Mouse (Mus musculus) urinary bladder, postnatal 10 days (tissue): ENCODE results near the gene Bag6.
"Not testable (repeated sequence)": the region's sequence is repeated elsewhere in the genome, so short reads cannot be mapped to it uniquely, and the experiment has no call there.

ENCODE experiments used
- DNase-seq: peaks from one replicate; pipeline ENCODE4 v3.0.0; 2022; ENCODE audit warnings: low spot score

Gene Bag6

GRCm38 (mm10) chr17:35115046-35116019, 19.6 kb upstream of the Bag6 start, which contains the start of gene Ly6g5b:
Gene Ly6g5b (minus strand): TSS chr17:35115428.
- DNase-seq, result no peak

DNA sequence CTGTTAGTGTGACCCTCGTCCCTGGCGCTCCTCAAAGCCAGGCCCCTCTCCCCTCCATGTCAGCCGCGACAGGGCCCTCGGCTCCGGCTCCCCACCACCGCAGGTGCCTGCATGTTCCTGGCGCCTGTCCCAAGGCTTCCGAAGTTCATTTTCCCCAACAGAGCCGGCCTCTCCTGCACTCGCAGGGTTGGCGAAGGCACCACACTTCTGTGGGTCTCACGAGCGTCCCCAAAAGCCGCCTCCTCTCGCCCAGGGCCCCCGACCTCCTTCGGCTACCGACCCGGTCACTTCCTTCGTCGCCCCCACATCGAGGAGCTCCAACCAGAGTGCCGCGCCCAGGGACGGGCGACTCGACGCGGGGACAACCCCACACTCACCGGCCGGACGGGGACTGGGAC, 14.2 kb upstream of the Bag6 start:
- no peak for DNase-seq

DNA sequence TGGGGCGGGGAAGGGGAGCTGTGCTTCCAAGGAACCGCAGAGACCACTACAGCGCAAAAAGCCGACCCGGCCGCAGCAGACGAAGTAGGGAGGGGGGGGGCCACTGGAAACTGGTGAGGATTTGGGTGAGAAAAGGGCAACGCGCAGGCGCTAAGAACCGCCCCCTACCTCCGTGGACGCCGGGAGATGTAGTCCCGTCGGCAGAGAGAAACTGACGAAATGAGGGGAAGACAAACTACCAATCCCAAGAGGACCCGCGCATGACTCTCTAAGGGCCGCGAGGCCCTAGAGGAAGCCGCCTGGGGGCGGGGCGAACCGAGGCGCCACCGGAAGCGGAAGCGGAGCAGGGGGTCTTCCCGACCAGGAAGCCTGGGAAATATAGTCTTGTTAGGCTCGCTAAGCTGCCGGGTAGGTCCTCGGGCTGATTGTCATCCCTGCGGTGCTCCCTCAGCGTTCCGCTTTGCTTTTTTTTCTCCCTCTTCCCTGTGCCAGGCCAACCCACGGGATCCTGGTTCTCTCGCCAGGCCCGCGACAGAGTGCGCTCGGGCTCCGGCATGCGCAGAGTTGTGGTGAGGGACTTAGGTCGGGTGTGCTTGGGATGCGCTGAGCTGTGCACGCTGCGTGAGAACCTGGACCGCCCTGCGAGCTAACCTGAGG, 13.7 kb upstream of the Bag6 start, which contains the start of gene Gpank1:
Gene Gpank1, plus strand, starts transcription at position 313 of the 657 bp plus-strand sequence.
- peak; percentile 83 for DNase-seq

GRCm38 (mm10) chr17:35121871-35122303, 13.1 kb upstream of the Bag6 start, which contains the start of gene Csnk2b:
Gene Csnk2b (minus strand): TSS chr17:35122053.
- no peak for DNase-seq

DNA sequence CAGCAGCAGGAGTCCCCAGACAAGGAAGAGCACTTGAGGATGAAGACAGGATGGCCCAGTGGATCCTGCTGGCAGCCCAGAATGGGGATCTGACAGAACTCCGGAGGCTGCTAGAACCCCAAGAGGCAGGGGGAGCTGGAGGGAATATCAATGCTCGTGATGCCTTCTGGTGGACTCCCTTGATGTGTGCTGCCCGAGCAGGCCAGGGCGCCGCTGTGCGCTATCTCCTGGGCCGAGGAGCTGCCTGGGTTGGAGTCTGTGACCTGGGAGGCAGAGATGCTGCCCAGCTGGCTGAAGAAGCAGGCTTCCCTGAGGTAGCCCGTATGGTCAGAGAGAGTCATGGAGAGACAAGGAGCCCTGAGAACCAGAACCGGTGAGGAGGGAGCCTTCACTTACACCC, 11.7 kb upstream of the Bag6 start:
- not testable (repeated sequence) for DNase-seq

DNA sequence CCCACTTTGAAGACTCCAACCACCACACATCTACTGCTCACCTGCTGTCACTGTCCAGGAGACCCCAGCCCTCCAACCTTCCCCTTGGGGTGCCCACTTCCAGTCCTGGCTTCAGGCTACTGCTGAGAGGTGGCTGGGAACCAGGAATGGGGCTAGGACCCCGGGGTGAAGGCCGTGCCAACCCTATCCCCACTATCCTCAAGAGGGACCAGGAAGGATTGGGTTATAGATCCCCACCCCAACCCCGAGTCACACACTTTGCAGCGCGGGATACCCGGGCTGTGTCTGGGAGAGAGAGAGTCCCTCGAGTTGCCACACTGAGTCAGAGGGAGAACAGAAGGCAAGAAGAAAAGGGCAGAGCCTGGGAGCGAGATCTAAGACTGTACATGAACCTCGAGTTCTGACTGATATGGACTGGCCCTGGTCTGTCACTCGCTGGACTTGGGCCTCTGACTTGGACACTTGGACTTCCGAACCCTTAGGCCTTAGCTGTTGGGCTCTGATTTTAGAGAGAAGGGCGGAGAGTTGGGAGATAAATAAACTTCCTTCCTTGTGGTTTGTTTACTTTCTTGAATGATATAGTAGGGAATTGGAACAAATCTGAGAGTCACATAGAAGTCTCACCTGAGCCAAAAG, 10.6 kb upstream of the Bag6 start:
- not testable (repeated sequence) for DNase-seq

- DNase-seq, result no peak
Observed at GRCm38 (mm10) chr17:35125081-35125480, 9.9 kb upstream of the Bag6 start.

GRCm38 (mm10) chr17:35125578-35125977, 9.4 kb upstream of the Bag6 start:
- DNase-seq, result no peak

DNA sequence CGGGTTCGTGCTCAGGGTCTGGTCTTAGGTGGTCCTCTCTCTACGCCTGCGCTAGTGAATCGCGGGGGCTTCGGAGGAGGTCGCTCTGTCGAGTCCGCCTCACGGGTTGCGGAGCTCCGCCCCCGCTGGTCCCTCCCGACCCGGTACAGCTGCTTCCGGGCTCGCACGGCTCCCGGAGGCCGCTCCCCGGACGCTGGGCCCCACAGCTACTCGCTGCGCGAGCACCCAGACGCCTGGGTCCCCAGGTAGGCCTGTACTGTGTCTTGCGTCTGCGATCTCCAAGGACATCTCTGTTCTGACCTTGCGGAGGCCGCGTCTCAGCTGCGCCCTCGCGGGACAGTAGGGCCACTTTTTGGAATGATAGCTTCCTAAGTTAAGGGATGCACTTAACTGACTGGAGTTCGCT, 8.8 kb upstream of the Bag6 start, which contains the start of gene D17H6S53E:
Gene D17H6S53E, plus strand, starts transcription at position 168 of the 406 bp plus-strand sequence.
- DNase-seq, result no peak

- DNase-seq, result no peak
Observed at GRCm38 (mm10) chr17:35127017-35127416, 8.0 kb upstream of the Bag6 start.

DNA sequence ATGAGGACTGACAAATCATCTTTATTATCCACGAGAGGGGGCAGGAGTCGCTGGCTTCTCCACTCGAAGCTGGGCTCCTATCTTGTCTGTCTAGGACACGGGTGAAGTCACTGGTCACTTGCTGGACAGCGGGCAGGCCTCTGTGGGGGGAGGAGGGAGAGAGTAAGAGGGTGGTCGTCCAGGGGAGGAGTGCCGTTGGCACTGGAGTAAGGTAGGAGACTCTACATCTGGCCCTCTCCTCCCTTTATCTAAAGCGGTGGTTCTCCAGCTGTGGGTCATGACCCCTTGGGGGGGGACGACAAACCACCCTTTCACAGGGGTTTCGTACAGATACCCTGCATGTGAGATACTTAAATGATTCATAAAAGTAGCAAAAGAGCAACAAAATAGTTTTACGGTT, 6.0 kb upstream of the Bag6 start:
- no peak for DNase-seq

DNA sequence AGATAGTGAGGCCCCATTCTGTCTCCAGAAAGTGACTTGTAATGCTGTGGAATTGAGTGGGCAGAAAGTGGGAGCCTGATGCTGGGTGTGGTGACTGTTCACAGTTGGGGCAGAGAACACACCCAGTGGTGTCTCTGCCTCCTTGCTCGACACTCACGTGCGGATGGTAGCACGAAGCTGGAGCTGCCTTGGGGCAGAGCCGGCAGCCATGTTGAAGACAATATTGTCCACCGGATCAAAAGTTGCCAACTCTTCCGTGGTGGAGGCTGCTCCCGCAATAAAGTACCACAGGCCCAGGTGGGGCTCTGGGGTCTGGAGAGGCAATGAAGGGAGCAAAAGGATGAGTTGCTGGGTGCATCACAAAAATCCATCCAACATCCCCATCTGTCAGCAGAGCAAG, 3.9 kb upstream of the Bag6 start:
- DNase-seq, result no peak

DNA sequence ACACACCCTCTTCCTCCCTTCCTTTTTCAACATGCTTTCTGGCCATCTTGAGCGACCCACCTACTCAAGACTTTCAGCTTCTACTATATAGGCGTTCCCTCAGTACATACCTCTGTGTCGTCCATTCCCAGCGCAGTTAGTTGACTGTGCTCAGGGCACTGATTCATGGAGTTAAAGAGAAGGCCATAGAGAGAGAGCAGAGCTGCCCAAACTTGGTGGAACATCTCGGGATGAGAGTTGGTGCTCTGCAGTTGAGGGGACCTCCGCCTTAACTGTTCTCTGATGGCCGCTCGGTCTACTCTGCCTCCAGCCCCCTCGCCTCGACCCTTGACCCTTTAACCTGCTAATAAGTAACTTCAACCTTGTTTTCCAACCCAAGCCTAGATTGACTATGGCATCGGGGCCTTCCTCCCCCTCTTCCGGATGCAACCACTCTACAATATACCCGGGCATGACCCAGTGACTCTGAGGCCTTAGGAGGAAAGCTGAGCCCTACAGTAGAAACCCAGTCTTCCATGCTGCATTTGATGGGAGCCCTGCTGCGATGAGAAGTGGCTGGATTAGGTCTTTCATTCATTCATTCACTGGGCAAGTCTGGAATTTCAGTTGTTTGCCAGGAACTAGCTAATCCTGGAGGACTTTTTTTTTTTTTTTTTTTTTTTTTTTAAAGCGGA, 3.3 kb upstream of the Bag6 start, which contains the start of gene Apom:
Gene Apom, minus strand, starts transcription at position 551 of the 674 bp plus-strand sequence.
- no peak for DNase-seq

DNA sequence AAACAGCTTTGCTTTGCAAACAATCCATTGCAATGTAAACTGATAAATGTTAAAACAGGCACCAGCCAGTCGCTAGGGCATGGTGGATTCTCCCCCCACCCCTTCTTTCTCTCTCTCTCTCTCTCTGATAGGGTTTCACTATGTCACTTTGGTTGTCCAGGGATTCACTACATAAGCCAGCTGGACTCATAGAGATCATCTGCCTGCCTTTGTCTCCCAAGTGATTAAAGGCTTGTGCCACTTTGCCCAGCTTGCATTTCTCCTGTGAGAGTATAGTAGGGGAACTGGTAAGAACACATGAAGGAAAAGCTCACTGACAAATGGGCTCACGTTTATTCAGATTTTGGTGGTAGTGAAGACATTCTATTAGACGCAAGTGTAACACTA, 2.8 kb upstream of the Bag6 start:
- DNase-seq, result no peak

DNA sequence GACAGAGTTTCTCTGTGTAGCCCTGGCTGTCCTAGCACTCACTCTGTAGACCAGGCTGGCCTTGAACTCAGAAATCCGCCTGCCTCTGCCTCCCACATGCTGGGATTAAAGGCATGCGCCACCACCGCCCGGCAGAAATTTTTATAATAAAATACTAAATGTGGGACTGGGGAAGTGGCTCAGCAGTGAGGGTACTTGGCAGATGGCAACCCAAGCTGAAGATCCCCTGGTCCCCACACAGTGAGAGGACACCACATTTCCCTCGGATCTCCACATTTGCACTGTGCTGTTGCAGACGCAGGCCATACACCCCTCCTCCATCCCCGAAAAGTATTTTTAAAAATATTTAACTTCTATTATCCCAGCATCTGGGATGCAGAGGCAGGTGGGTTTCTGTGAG, 1.5 kb upstream of the Bag6 start:
- no peak for DNase-seq

- no peak for DNase-seq
Observed at GRCm38 (mm10) chr17:35135591-35136320, 778 bp downstream of the Bag6 start.

- no peak for DNase-seq
Observed at GRCm38 (mm10) chr17:35139269-35139668, 4.3 kb downstream of the Bag6 start.

- no peak for DNase-seq
Observed at GRCm38 (mm10) chr17:35140490-35140996, 5.6 kb downstream of the Bag6 start.

DNA sequence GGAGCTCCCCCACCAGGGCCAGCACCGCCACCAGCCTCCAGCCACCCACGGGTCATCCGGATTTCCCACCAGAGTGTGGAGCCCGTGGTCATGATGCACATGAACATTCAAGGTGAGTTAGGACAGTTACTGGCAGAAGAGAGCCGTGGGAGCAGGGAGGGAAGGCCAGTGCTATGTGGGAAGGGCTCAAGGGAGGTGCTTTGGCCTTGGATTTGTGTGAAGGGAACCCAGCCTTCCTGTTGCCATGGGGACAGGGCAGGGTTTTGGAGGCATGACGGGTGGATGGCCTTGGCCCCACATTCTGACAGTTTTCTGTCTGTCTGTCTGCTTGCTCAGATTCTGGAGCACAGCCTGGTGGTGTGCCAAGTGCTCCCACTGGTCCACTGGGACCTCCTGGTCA, 7.0 kb downstream of the Bag6 start:
- no peak for DNase-seq

GRCm38 (mm10) chr17:35146139-35146538, 11.2 kb downstream of the Bag6 start:
- DNase-seq, result no peak

DNA sequence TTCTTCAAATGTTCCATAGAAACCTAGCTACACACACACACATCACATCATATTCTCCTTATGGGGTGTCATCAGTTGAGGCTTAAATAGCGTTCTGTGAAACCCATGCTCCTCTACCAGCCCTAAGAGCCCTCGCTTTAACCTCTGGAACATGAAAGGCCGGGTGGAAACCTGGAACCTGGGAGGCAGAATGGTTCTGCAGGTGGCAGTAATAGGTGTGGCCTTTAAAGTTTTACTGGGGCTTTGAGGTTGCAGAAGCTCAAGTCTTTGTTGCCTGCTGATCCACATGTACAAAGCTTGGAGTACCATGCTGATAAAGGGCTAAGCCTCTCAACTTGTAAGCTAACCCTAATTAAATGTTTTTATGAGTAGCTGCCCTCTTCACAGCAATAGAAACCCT, 12.4 kb downstream of the Bag6 start:
- DNase-seq, result no peak
